Mouse (Mus musculus) limb, embryonic 11.5 days (tissue): ENCODE results near the gene Fpr-rs7. TPM values are rescaled to one million over a fixed set of nuclear protein-coding genes. Genes with fewer than 3 reads are reported as not detected.

Experiments used
- ATAC-seq: fragments of 200-750 bp; cut with Nextera tagmentation; 2 replicates; pipeline ENCODE4 v1.8.0; 2017; ENCODE audit warnings: low read depth; ENCODE audit not compliant: insufficient number of reproducible peaks, low FRiP score, low TSS enrichment
- DNase-seq: peaks from one replicate; pipeline ENCODE4 v3.0.0-alpha.2; 2015; ENCODE audit warnings: low spot score
- H3K27ac ChIP-seq: fragments of 300-500 bp; sonication (generic); replicated peaks from 2 replicates; pipeline ENCODE4 v1.5.1; 2014; ENCODE audit warnings: low read depth, mild to moderate bottlenecking, low read length
- H3K27me3 ChIP-seq: fragments of 300-500 bp; sonication (generic); 2 replicates; pipeline ENCODE4 v1.6.1; 2014; ENCODE audit warnings: mild to moderate bottlenecking, low read length, mixed read lengths; ENCODE audit not compliant: control insufficient read depth, insufficient read depth
- H3K36me3 ChIP-seq: fragments of 300-500 bp; sonication (generic); 2 replicates; pipeline ENCODE4 v1.6.1; 2014; ENCODE audit warnings: mild to moderate bottlenecking, low read length, moderate library complexity, mixed read lengths; ENCODE audit not compliant: control insufficient read depth, insufficient read depth
- H3K4me1 ChIP-seq: fragments of 300-500 bp; sonication (generic); 2 replicates; pipeline ENCODE4 v1.6.1; 2014; ENCODE audit warnings: low read length, mixed read lengths; ENCODE audit not compliant: control insufficient read depth, insufficient read depth
- H3K4me2 ChIP-seq: fragments of 300-500 bp; sonication (generic); 2 replicates; pipeline ENCODE4 v1.6.1; 2014; ENCODE audit warnings: low read depth, mild to moderate bottlenecking, moderate library complexity; ENCODE audit not compliant: severe bottlenecking
- H3K4me3 ChIP-seq: fragments of 300-500 bp; sonication (generic); 2 replicates; pipeline ENCODE4 v1.5.1; 2014; ENCODE audit warnings: low read depth, low read length
- H3K9ac ChIP-seq: fragments of 300-500 bp; sonication (generic); 2 replicates; pipeline ENCODE4 v1.6.1; 2014; ENCODE audit warnings: mild to moderate bottlenecking, low read length
- H3K9me3 ChIP-seq: fragments of 300-500 bp; sonication (generic); 2 replicates; pipeline ENCODE4 v1.6.1; 2016; ENCODE audit warnings: low read length; ENCODE audit not compliant: control insufficient read depth
- WGBS: fragments of 180-500 bp; shearing (Covaris S2); extraction: QIAGEN DNeasy Blood & Tissue Kit; methylation state at CpG from one replicate; pipeline ENCODE4 v1.1.7; 2014; 5-methylcytosine and 5-hydroxymethylcytosine counted together
- polyA plus RNA-seq: library from polyadenylated mRNA; unstranded; fragments of >200 nt; fragmentation: Nextera tagmentation; extraction: Ambion mirVana; gene quantifications from 2 replicates; pipeline ENCODE4 v1.2.1, GENCODE M21; 2014

Gene Fpr-rs7
- not detected in 2 replicates for polyA plus RNA-seq

GRCm38 (mm10) chr17:20114126-20114525 is at the start of gene Fpr-rs7:
Fpr-rs7 (minus strand) TSS chr17:20114226.
- H3K4me3 ChIP-seq, result no peak within 1 kb of the TSS
- H3K9me3 ChIP-seq, result peaks cover 6% of the 10 kb centered on the region; the same call in 1 of the 2 replicates
- H3K27me3 ChIP-seq, result no peaks in the 10 kb centered on the region
- H3K4me1 ChIP-seq, result no peaks in the 10 kb centered on the region
- ATAC-seq, result no peak
- no peak within 1 kb of the TSS for H3K27ac ChIP-seq
- no peak for DNase-seq
- no peak within 1 kb of the TSS for H3K9ac ChIP-seq
- H3K36me3 ChIP-seq, result no peaks in the 10 kb centered on the region
- no peak within 1 kb of the TSS for H3K4me2 ChIP-seq

DNA sequence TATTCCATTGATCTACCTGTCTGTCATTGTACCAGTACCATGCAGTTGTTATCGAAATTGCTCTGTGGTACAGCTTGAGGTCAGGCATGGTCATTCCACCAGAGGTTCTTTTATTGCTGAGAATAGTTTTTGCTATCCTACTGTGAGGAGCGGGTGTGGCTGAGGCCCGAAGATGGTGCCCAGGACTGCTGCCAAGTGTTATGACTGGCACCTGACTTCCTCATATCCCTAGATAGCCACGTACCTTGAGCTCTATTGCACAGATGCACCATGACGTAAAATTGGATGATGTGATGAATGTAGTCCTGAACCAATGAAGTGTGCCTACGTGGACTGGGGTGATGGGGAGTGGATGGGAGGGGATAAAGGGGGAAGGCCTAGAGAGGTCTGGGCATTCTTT is 39.9 kb downstream of the Fpr-rs7 start:
- H3K9ac ChIP-seq, result no peak overlapping the region
- no peak for DNase-seq
- 0 out of 2 replicates have a peak, but pooled peaks cover 6% of the 10 kb centered on the region for H3K9me3 ChIP-seq
- H3K27me3 ChIP-seq, result no peaks in the 10 kb centered on the region
- no peak for ATAC-seq
- WGBS, result 87% methylated on average over 6 of the region's 6 CpGs
- no peak overlapping the region for H3K27ac ChIP-seq
- H3K4me1 ChIP-seq, result no peaks in the 10 kb centered on the region
- H3K36me3 ChIP-seq, result no peaks in the 10 kb centered on the region
- no peak overlapping the region for H3K4me3 ChIP-seq
- H3K4me2 ChIP-seq, result no peak overlapping the region

- Histone ChIP-seq H3K27me3 (no peaks in the 10 kb centered on the region), H3K27ac (no peak overlapping the region), H3K4me2 (no peak overlapping the region), H3K9me3 (0 out of 2 replicates have a peak, but pooled peaks cover 3% of the 10 kb centered on the region), H3K4me3 (no peak overlapping the region), H3K4me1 (no peaks in the 10 kb centered on the region), H3K9ac (no peak overlapping the region), H3K36me3 (no peaks in the 10 kb centered on the region)
- WGBS, result 91% methylated on average over 4 of the region's 4 CpGs
- ATAC-seq, result no peak
- no peak for DNase-seq
These were observed 42.2 kb downstream of the Fpr-rs7 start for GRCm38 (mm10) chr17:20071656-20072396.

Other genes with a start within 250 kb of the Fpr-rs7 start
- not detected in 2 replicates for gene Vmn2r104, start 65.9 kb downstream of the Fpr-rs7 start, polyA plus RNA-seq
- not detected in 2 replicates for gene Fpr-rs6, start 68.9 kb upstream of the Fpr-rs7 start, polyA plus RNA-seq
- not detected in 2 replicates for gene Vmn2r105, start 120.8 kb upstream of the Fpr-rs7 start, polyA plus RNA-seq
- not detected in 2 replicates for gene Vmn2r106, start 171.3 kb upstream of the Fpr-rs7 start, polyA plus RNA-seq
- gene Vmn2r107, start 231.0 kb upstream of the Fpr-rs7 start, polyA plus RNA-seq, result not detected in 2 replicates